Mouse (Mus musculus) limb, embryonic 12.5 days (tissue): ENCODE data around the gene Gabrb1. TPM values are rescaled to one million over a fixed set of nuclear protein-coding genes. Genes with fewer than 3 reads are reported as not detected.
"Not testable (repeated sequence)": the region's sequence is repeated elsewhere in the genome, so short reads cannot be mapped to it uniquely, and the experiment has no call there.

Source experiments
- ATAC-seq: fragments of 200-750 bp; cut with Nextera tagmentation; 2 replicates; pipeline ENCODE4 v1.8.0; 2017; ENCODE audit warnings: low read depth, moderate TSS enrichment; ENCODE audit not compliant: insufficient number of reproducible peaks, insufficient read depth, low FRiP score, low TSS enrichment
- H3K27ac ChIP-seq: fragments of 300-500 bp; sonication (generic); 2 replicates; pipeline ENCODE4 v1.5.1; 2016; ENCODE audit warnings: mild to moderate bottlenecking, moderate library complexity
- H3K27me3 ChIP-seq: fragments of 300-500 bp; sonication (generic); 2 replicates; pipeline ENCODE4 v1.6.1; 2016; ENCODE audit warnings: mild to moderate bottlenecking, moderate library complexity
- H3K36me3 ChIP-seq: fragments of 300-500 bp; sonication (generic); 2 replicates; pipeline ENCODE4 v1.6.1; 2016; ENCODE audit warnings: mild to moderate bottlenecking, moderate library complexity
- H3K4me1 ChIP-seq: fragments of 300-500 bp; sonication (generic); replicated peaks from 2 replicates; pipeline ENCODE4 v1.6.1; 2016
- H3K4me2 ChIP-seq: fragments of 300-500 bp; sonication (generic); 2 replicates; pipeline ENCODE4 v1.6.1; 2016; ENCODE audit warnings: mild to moderate bottlenecking, moderate library complexity
- H3K4me3 ChIP-seq: fragments of 300-500 bp; sonication (generic); replicated peaks from 2 replicates; pipeline ENCODE4 v1.5.1; 2016; ENCODE audit warnings: mild to moderate bottlenecking
- H3K9ac ChIP-seq: fragments of 300-500 bp; sonication (generic); replicated peaks from 2 replicates; pipeline ENCODE4 v1.6.1; 2016; ENCODE audit warnings: mild to moderate bottlenecking, moderate library complexity
- H3K9me3 ChIP-seq: fragments of 300-500 bp; sonication (generic); 2 replicates; pipeline ENCODE4 v1.6.1; 2016; ENCODE audit warnings: mild to moderate bottlenecking, moderate library complexity
- WGBS: fragments of 180-500 bp; shearing (Covaris S2); methylation state at CpG from one replicate; pipeline ENCODE4 v1.1.7; 2016; 5-methylcytosine and 5-hydroxymethylcytosine counted together
- polyA plus RNA-seq: library from polyadenylated mRNA; unstranded; fragments of >200 nt; fragmentation: Nextera tagmentation; extraction: Ambion mirVana; gene quantifications from 2 replicates; pipeline ENCODE4 v1.2.1, GENCODE M21; 2016

The Gabrb1 gene
- polyA plus RNA-seq, 1 experiment from 2014 or later, result 1.2 TPM

- Histone ChIP-seq H3K9ac (no peak overlapping the region), H3K4me1 (no peaks in the 10 kb centered on the region), H3K4me3 (no peak overlapping the region), H3K36me3 (no peaks in the 10 kb centered on the region), H3K27ac (no peak overlapping the region), H3K27me3 (no peaks in the 10 kb centered on the region), H3K4me2 (no peak overlapping the region), H3K9me3 (no peaks in the 10 kb centered on the region)
- no peak for ATAC-seq
These were observed 379.0 kb downstream of the Gabrb1 start for GRCm38 (mm10) chr5:72036954-72037353.

GRCm38 (mm10) chr5:72043226-72044151 is 385.6 kb downstream of the Gabrb1 start:
- Histone ChIP-seq H3K27ac (no peak overlapping the region), H3K36me3 (no peaks in the 10 kb centered on the region), H3K9me3 (no peaks in the 10 kb centered on the region), H3K4me2 (no peak overlapping the region), H3K4me3 (no peak overlapping the region), H3K9ac (no peak overlapping the region), H3K4me1 (no peaks in the 10 kb centered on the region), H3K27me3 (no peaks in the 10 kb centered on the region)
- no peak for ATAC-seq
- WGBS, result 77% methylated on average over 12 of the region's 12 CpGs

- ATAC-seq, result no peak
- Histone ChIP-seq H3K36me3 (no peaks in the 10 kb centered on the region), H3K4me3 (no peak overlapping the region), H3K9me3 (no peaks in the 10 kb centered on the region), H3K27me3 (no peaks in the 10 kb centered on the region), H3K4me1 (no peaks in the 10 kb centered on the region), H3K9ac (no peak overlapping the region), H3K27ac (no peak overlapping the region), H3K4me2 (no peak overlapping the region)
- WGBS, result 84% methylated on average over 2 of the region's 2 CpGs
These were observed 388.3 kb downstream of the Gabrb1 start for GRCm38 (mm10) chr5:72046261-72046660.

- H3K9me3 ChIP-seq, result no peaks in the 10 kb centered on the region
- no peaks in the 10 kb centered on the region for H3K27me3 ChIP-seq
- no peak overlapping the region for H3K4me2 ChIP-seq
- no peak overlapping the region for H3K4me3 ChIP-seq
- H3K9ac ChIP-seq, result no peak overlapping the region
- WGBS, result 79% methylated on average over 1 of the region's 1 CpGs
- no peaks in the 10 kb centered on the region for H3K36me3 ChIP-seq
- H3K27ac ChIP-seq, result no peak overlapping the region
- ATAC-seq, result no peak
- H3K4me1 ChIP-seq, result no peaks in the 10 kb centered on the region
These were observed 406.2 kb downstream of the Gabrb1 start for GRCm38 (mm10) chr5:72064079-72064478.

- WGBS, result 67% methylated on average over 6 of the region's 6 CpGs
- no peak overlapping the region for H3K27ac ChIP-seq
- H3K27me3 ChIP-seq, result no peaks in the 10 kb centered on the region
- no peak overlapping the region for H3K4me2 ChIP-seq
- no peak for ATAC-seq
- no peaks in the 10 kb centered on the region for H3K9me3 ChIP-seq
- no peaks in the 10 kb centered on the region for H3K4me1 ChIP-seq
- H3K36me3 ChIP-seq, result no peaks in the 10 kb centered on the region
- no peak overlapping the region for H3K9ac ChIP-seq
- H3K4me3 ChIP-seq, result no peak overlapping the region
These were observed 410.9 kb downstream of the Gabrb1 start for GRCm38 (mm10) chr5:72068826-72069225.

DNA sequence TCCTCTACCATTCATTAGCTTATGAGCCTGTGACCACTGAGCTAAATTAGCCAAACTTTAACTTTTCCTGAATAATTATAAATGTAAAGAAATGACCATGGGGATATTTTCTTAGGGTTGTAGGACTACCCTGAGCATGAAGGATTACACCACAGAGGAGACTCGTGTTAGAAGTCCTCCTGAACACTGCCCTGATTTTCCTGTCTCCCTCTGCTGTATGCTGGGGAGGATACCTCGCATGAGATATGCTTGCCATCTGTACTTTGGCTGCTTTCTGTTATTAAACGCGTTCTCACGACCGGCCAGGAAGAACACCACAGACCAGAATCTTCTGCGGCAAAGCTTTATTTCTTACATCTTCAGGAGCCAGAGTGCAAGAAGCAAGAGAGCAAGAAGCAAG is 411.5 kb downstream of the Gabrb1 start:
- H3K27ac ChIP-seq, H3K4me3 ChIP-seq, H3K4me1 ChIP-seq, ATAC-seq, H3K9me3 ChIP-seq, H3K4me2 ChIP-seq, H3K9ac ChIP-seq, H3K36me3 ChIP-seq, H3K27me3 ChIP-seq: not testable (repeated sequence)
- WGBS, result 85% methylated on average over 7 of the region's 7 CpGs

- no peak for ATAC-seq
These were observed 418.9 kb downstream of the Gabrb1 start for GRCm38 (mm10) chr5:72076781-72077180.

DNA sequence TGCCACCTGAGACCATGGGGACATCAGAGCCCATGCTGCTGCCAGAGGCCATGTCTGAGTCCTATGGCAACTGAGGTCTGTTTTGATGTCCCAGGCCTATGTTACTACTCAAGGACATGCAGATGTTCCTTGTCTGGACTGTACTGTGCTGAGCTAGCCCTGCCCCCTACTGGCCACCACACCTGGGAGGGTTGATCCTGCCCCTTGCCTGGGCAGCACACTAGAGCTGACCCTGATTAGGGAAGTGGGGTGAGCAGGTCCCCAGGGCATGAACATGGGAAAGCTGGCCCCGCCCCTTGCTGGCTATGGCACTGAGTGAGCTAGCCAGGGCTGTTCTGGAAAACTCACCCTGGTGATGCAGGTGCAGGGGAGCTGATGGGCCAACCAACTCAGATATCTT is 428.6 kb downstream of the Gabrb1 start:
- no peak overlapping the region for H3K27ac ChIP-seq
- H3K27me3 ChIP-seq, result no peaks in the 10 kb centered on the region
- 70% methylated on average over 1 of the region's 1 CpGs for WGBS
- H3K36me3 ChIP-seq, result no peaks in the 10 kb centered on the region
- ATAC-seq, result peak; percentile 66; the same call in 1 of the 2 replicates
- H3K4me3 ChIP-seq, result no peak overlapping the region
- no peak overlapping the region for H3K9ac ChIP-seq
- H3K4me2 ChIP-seq, result no peak overlapping the region
- no peaks in the 10 kb centered on the region for H3K4me1 ChIP-seq
- no peaks in the 10 kb centered on the region for H3K9me3 ChIP-seq

More at GRCm38 (mm10) chr5:72076781-72077180, 418.9 kb downstream of the Gabrb1 start:
- WGBS, result 88% methylated on average over 6 of the region's 6 CpGs
- Histone ChIP-seq H3K27me3 (no peaks in the 10 kb centered on the region), H3K36me3 (no peaks in the 10 kb centered on the region), H3K9ac (no peak overlapping the region), H3K4me3 (no peak overlapping the region), H3K4me2 (no peak overlapping the region), H3K9me3 (no peaks in the 10 kb centered on the region), H3K27ac (no peak overlapping the region), H3K4me1 (no peaks in the 10 kb centered on the region)

DNA sequence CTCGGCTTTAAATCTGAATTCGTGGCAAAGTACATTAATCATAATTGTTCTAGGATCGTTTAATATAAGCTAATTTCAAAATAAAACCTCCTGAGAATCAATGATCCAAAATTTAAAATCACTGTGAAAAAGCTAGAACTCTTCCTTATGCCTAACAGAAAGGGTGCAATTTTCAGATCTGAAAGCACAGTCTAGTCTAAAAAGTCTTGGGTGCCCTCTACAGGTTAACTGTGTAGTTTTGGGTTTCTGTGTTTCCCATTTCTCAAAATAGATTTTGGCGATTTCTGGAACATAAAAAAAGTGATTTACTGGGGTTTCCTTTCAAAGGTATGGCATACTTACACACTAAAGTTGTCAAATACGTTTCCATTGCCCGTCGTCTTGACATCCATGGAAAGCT is 436.7 kb downstream of the Gabrb1 start:
- Histone ChIP-seq H3K4me1 (no peaks in the 10 kb centered on the region), H3K36me3 (no peaks in the 10 kb centered on the region), H3K27ac (no peak overlapping the region), H3K4me3 (no peak overlapping the region), H3K4me2 (no peak overlapping the region), H3K9ac (no peak overlapping the region), H3K27me3 (no peaks in the 10 kb centered on the region), H3K9me3 (no peaks in the 10 kb centered on the region)
- ATAC-seq, result no peak
- 54% methylated on average over 7 of the region's 7 CpGs for WGBS

DNA sequence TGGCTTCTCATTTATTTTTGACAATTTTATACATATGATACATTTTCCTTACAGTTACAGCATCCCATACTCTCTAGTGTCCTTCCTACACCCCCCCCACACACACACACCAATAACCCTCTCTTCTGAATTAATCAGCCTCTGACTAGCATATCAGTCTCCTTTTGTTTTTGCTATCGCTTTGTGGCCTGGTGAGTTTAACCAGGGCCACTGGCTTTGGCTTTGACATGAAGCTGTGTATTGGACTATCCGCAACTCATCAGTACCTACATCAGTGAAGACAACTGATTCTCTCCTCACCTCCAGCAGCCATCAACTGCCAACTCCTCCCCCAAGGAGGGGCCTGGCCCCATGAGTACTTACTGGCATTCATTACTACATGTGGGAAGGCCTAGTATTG is 437.1 kb downstream of the Gabrb1 start:
- Histone ChIP-seq H3K27ac (no peak overlapping the region), H3K36me3 (no peaks in the 10 kb centered on the region), H3K27me3 (no peaks in the 10 kb centered on the region), H3K4me2 (no peak overlapping the region), H3K4me3 (no peak overlapping the region), H3K9ac (no peak overlapping the region), H3K9me3 (no peaks in the 10 kb centered on the region), H3K4me1 (no peaks in the 10 kb centered on the region)
- ATAC-seq, result no peak
- 92% methylated on average over 2 of the region's 2 CpGs for WGBS

DNA sequence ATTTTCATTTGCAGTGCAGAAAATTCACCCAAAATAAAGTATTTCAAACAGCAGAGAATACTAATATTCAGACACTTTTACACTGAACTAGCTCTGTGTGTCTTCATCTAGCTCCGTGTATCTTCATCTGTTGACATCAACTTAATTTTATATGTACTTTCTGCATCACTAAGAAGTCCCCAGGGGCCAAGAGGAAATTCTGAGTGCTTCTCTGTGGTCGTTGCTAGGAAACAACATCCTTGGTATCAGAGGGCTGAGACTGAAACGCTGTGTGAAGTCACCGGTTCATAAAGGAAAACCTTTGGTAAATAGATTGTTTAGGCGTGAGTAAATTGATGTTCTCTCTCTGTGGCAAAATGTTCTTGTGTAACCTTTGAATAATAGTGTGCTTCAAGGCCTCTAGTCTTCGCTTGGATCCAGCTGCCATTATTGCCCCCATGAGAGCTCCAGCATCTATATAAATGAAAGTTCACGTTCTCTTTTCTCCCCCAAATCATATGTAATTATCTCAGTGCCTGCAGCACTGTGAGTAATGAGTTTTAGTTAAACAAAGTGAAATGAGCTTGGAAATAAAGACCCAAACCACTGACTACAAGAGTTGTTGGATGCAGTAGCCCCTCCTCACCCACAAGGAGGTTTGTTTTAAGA is 446.5 kb downstream of the Gabrb1 start:
- Histone ChIP-seq H3K27ac (no peak overlapping the region), H3K9ac (no peak overlapping the region), H3K9me3 (no peaks in the 10 kb centered on the region), H3K36me3 (no peaks in the 10 kb centered on the region), H3K27me3 (no peaks in the 10 kb centered on the region), H3K4me3 (no peak overlapping the region), H3K4me1 (no peaks in the 10 kb centered on the region; the same call in 1 of the 2 replicates), H3K4me2 (no peak overlapping the region)
- WGBS, result 76% methylated on average over 7 of the region's 7 CpGs
- ATAC-seq, result no peak
